Mouse (Mus musculus) ES-Bruce4 (cell line): ENCODE results near the gene Gm6583.

Experiments
- CTCF ChIP-seq: IDR thresholded peaks from one replicate; pipeline ENCODE4 v1.8.1; 2011; ENCODE audit warnings: low read depth, low read length
- POLR2A ChIP-seq: IDR thresholded peaks from one replicate; pipeline ENCODE4 v1.8.1; 2011; ENCODE audit warnings: low read length; ENCODE audit not compliant: insufficient read depth

DNA sequence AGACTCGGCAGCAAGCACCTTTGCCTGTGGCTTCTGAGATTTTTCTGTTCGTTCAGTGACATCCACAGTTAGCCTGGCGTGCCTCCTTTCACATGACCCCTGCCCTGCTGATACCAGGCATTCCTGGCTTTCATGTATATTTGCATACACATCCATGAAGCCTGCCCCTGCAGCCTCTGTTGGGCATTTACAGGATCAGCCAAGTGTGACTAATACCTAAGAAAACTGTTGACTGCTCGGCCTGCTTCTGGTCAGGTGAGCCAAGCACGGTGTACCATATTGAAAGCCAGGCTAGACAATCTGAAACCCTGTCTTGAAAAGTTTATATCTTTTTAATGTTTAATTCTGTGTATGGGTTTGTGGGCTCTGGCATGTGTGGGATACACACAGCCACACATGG is 39.4 kb downstream of the Gm6583 start:
- no peak for TF ChIP-seq CTCF
- no peak for TF ChIP-seq POLR2A
